Mouse (Mus musculus) heart, adult 8-10 months (tissue): Measurements from ENCODE around the gene Exoc3. TPM values are rescaled to one million over a fixed set of nuclear protein-coding genes. Genes with fewer than 3 reads are reported as not detected.

Experiments used
- DNase-seq: peaks from one replicate; pipeline ENCODE4 v3.0.0; 2022; ENCODE audit warnings: low spot score
- total RNA-seq, 4 experiments: library from RNA; stranded (reverse); gene quantifications; 2 replicates each; pipeline ENCODE4 v1.2.4; 2022

The Exoc3 gene
- total RNA-seq: 10 to 100 TPM; 45.2 to 52.7 (median 51.4) TPM

DNA sequence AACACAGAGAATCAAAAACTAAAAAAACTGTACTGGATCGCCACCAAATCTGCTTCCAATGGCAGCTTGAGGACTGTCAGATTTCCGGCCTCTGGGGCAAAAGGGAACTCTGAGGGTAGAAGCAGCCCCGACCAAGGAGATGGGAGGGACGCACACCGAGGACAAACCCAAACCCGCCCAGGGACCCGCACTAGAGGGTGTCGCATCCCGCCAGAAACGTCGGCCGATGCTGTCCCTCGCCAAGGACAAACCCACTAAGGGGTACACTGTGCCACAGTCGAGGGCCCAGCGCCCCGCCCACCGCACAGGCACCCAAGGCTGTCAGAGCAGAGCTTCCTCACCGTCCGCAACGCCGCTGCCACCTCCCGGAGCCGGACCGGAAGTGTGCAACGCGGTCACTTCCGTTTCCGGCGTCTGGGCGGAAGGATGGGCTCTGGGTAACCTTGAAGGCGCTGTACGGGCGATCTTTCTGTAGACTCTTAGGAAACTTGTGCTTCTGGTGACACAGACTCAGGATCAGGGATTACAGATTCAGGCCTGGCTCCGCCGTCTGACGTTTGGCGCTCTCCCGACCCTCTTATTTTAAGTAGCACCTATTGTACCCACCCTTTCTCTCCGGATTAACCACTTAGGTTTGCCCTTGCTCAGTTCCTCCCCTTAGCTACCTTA is at the start of gene Exoc3:
Exoc3 (minus strand) TSS at position 416 of the 669 bp plus-strand sequence.
- peak; percentile 90 for DNase-seq

GRCm38 (mm10) chr13:74246494-74246893 is 38.0 kb upstream of the Exoc3 start:
- DNase-seq: no peak

GRCm38 (mm10) chr13:74245899-74246231 is 37.3 kb upstream of the Exoc3 start:
- no peak for DNase-seq

DNA sequence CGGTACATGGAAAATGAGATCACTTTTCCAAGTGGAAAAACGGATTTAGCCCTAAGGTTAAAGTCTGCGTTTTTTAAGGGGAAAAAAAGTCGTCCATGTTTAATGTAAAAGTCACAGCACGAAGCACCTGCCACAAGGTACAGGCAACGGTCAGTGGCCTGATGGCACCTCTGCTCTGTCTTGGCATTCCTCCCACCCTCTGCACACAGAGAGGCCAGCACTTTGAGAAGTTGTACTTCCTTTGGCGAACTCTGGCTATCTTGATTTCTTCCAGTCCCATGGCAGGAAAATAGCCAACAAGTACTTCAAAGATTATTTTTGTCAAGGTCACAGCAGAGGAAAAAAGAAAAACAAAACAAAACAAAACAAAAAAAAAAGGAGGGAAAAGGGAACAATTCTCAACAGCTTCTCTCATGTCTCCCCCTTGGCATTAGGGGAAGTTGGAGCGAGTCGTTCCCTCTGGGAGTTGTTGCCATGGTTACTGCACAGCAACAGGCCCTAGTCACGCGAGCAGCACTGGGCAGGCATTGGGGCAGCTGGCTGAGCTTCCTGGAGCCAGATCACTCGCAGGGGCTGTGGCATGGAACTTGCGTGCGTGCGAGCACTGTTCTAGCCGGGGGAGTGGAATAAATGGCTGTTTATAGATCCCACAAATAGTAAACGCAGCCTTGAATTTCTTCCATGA is 36.8 kb upstream of the Exoc3 start:
- DNase-seq: peak; percentile 63

DNA sequence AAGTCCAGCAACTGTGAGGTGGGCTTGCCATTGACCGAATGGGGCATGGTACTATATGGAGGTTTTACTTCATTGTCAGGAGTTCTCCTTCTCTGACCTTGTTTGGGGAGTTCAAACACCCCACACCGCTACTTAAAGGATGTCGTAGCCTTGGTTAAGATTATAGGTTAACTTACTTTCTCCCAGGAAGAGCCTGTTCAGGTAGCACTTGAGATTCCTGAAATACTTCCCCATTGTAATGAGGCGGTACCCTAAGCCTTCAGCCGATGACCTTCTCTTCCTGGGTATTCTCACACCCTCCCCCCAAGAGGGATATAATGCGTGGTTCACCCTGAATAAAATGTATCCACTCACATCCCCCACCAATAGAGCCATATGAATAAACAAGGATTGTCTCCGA is 29.0 kb upstream of the Exoc3 start:
- no peak for DNase-seq

- no peak for DNase-seq
Measured at GRCm38 (mm10) chr13:74220659-74221058, 12.1 kb upstream of the Exoc3 start.

DNA sequence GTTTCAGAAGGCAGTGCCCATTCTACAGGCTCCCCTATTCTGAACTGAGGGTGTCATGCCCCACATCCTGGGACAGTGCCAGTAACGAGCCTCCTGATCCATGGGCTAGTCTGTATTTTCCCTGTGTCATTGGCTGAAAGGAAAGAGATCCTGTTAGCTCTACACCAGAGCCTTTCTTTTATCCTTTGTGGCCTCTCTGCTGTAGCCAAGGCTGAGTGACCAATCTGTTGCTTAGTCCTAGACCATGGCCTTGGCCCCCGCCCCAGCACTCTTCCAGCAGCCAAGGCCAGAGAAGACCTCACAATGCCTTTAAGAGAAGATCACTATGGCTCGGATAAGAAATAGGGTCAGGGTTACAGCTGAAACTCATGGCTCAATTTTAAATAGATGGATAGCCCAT is 9.9 kb upstream of the Exoc3 start:
- DNase-seq: no peak

- no peak for DNase-seq
Measured at GRCm38 (mm10) chr13:74208986-74209345, 434 bp upstream of the Exoc3 start.

DNA sequence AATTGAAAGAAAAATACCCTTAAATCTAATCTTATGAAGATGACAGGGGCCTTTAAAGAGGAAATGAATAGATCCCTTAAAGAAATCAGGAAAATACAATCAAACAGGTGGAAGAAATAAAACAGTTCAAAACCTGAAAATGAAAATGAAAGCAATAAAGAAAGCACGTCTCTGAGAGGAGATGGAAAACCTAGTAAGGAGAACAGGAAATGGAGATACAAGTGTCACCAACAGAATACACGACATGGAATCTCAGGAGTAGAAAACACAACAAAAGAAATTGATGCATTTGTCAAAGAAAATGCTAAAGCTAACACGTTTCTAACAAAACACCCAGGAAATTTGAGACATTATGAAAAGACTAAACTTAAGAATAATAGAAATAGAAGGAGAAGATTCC is 12.1 kb downstream of the Exoc3 start:
- DNase-seq: no peak

DNA sequence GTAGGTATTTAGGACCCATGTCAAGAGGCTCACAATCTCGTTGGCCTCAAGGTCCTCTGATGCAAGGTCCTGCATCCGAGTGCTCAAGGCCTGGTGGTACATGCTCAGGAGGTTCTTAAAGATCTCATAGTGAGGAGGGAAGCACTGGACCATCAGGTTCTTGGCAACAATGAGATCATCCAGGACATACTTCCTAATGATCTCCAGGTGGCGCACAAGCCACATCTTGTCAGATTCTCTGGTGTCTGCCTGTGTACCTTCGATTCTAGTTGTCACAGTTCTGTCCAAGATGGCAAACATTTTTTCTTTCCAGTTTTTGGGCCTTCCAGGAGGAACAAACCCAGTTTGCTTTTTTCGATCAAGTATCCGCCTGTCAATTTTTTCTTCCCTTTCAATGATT is 15.9 kb downstream of the Exoc3 start:
- no peak for DNase-seq

- DNase-seq: no peak
Measured at GRCm38 (mm10) chr13:74183011-74183695, 25.4 kb downstream of the Exoc3 start.

DNA sequence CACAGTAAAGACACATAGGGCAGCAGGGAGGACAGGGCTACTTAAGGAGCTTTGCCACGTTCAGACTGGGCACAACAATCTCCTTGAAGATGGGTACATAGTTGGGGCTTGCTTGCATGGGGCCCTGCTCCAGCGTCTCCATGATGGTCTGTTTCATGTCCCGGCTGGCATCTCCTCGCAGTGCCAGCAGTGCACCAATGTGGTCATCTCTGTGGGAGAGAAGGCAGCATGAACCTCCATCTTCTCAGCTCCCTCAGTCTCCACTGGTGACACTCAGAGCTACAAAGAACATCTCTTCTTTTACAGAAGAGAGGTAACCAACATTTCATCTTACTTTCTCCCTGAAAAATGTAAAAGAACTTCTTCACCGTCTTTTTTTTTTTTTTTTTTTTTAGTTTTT is 36.5 kb downstream of the Exoc3 start:
- no peak for DNase-seq

DNA sequence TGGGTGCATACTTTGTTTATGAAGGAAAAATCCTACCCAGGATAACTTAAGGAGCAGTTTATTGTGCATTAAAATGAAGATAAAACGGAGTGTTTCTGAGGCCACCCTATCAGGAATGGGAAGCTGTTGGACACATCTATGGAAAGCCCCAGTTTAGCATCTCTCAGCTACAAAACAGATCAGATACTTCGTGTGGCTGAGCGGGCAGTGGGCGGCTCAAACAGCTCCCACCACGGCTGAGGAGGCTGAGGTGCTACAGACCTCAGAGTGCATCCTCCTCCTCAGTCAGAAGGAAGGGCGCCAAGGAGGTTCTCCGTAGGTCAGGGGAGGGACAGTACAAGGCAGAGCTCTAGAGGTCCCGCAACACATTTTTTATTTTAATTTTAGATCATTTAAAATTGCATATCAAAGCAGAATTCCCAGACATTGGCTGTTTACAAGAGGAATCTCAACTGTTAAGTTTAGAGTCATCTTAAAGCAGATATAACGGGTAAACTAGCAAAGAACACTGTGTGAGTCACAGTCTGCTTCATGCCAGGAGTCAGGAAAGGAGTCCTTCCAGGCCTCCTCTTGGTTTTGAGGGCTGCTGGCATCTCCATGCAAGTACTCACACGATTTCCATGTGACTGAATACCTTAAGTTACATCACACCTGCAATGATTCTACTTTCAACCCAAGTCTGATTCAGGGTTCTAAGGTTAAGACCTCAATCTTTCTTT is 38.9 kb downstream of the Exoc3 start:
- DNase-seq: no peak

DNA sequence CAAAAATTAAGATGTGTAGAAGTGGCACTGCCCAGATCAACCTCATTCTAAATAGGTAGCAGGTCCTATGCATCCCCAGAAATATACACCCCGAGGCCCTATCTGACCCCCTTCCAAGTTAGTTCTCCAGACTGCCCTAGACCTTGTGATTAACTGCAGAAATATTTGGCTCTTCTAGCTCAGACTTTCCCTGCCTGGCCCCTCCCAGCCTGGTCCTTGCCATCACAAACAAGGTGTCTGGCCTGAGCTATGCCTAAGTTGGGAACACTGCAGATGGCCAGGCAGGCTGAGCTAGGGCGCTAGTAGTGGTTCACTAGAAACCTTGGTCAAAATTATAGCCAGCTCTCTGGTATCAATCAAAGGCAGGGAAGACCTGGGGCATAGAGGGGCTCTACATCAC is 41.0 kb downstream of the Exoc3 start:
- peak; percentile 35 for DNase-seq

- no peak for DNase-seq
Measured at GRCm38 (mm10) chr13:74167057-74167413, 41.5 kb downstream of the Exoc3 start.

GRCm38 (mm10) chr13:74166348-74167056 is 42.0 kb downstream of the Exoc3 start:
- peak; percentile 26 for DNase-seq

DNA sequence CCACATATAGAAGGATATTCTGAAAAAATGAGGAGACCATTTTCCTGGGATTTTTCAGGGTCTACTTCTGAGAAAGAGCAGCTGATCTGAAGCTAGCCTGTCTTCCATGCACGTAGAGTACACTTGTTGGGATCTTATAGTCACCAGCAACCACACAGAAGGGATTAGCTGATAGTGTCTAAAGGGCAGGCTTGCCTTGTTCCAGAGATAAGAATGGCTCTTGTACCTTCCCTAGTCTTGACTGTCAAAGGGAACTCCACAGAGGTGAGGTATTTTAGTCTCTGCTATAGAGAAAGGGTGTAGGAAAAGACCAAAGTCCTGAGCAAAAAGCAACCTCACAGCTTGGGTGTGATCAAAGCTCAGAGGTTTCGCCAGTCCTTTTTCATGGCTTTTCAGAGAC is 61.2 kb downstream of the Exoc3 start:
- DNase-seq: no peak

DNA sequence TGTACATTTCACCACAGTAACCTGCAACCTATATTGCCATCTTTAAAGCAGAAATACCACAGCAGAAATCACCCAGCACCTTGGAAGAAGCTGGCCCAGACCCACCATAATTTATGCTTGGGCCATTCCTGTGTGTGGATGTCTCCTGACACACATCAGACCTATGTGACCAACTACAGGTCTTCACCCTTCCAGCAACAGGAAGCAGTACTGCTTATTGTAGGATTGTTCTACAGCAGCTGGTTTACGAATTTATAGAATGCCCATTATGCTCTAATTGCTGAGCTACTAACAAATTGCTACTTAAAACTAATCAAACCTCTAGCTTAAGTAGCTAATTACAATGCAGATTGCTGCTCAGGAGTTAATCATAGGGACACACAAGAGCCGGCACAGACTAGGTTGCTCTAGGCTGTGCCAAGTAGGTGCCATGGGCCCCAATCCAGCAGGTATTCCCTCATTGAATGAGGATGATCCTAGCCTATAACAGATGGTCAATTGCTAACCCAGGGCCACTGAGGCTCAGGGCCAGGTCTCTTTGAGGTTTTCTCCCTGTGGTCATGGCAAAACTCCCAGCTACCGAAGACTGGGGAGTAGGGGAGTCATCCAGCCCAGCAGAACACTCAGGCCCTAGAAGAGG is 62.4 kb downstream of the Exoc3 start:
- no peak for DNase-seq

GRCm38 (mm10) chr13:74144120-74144884 is 64.2 kb downstream of the Exoc3 start:
- DNase-seq: no peak

DNA sequence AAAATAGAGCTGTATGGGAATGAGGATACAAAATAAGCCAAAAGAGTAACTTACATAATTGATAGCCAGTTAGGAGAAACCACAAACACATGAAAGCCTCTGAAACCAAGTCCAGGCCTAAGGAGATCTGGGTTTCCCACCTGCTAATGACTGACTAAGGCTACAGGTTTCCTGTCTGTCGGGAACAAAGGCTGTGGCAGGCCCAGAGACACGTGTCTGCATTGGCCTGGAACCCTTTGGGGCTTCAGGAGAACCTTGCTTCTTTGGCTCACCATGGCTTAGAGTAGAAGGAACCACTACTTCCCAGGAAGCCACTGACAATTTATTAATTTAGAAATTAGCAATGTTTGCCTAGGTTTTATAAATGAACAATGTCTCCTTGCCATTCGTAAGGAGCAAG is 65.2 kb downstream of the Exoc3 start:
- no peak for DNase-seq

DNA sequence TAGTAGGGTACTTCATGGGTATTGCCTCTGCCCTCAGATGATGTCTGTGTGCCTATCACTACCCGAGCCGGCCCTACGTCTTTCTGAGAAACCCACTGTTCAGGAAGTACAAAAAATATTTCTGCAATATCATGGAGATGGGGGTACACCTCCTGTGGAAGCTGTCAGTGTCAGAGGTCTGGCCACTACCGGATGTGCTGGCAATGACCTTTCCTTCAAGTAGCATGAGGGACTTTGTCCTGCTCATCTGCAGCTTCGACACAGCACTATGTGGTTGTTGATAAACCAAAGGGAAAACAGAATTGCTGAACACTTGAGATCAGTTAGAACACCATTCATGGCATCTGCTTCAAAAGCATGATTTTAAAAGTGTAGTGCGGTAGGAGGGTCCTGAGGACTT is 67.7 kb downstream of the Exoc3 start:
- no peak for DNase-seq
